Mouse (Mus musculus): ENCODE data around the gene Nhsl2.

GRCm38 (mm10) chrX:101930301-101930700 lies 81.1 kb downstream of the Nhsl2 start:
- TF ChIP-seq CHD2 (IDR thresholded peaks at IDR 0.05; ENCODE audit: low read depth, low read length), result no peak
- no peak for TF ChIP-seq ZC3H11A (IDR thresholded peaks at IDR 0.05; ENCODE audit: borderline replicate concordance, low read depth, low read length)
- TF ChIP-seq HCFC1 (IDR thresholded peaks at IDR 0.05; ENCODE audit: borderline replicate concordance, insufficient read depth, low read length), result no peak
- no peak for TF ChIP-seq ZNF384 (IDR thresholded peaks at IDR 0.05; ENCODE audit: low read depth, low read length)
